Mouse (Mus musculus) heart, adult 11 months (tissue): ENCODE measurements around the gene Prps2.
A peak's percentile ranks its signal among the peaks of the same experiment; 100 is the strongest.
"Not testable (repeated sequence)": the region's sequence is repeated elsewhere in the genome, so short reads cannot be mapped to it uniquely, and the experiment has no call there.

ENCODE experiments used
- DNase-seq: peaks from one replicate; pipeline ENCODE4 v3.0.0; 2022

Prps2 gene

DNA sequence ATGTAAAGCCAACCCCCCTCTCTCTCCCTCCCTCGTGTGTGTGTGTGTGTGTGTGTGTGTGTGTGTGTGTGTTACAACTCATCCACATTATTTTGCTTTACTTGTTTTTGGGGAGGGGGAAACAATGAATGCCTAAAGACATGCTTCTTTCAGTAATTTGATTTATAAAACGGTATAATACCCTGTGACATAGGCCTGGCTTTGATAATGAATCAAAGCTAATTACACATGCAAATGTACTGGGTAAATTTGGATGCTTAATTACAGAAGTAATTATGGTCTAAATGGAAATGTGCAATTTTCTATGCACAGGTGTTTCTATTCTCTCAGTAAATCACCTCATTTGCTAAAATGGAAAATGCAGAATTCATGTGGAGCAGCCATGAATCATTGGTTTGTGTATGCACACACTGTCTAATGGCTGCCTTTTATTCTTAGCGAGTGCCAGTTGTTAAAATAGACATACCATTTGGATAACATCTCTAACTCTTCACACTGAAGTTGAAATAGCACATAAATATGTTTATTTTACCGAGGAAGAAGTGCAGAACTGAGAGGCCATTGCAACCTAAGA lies 61.2 kb downstream of the Prps2 start:
- no peak for DNase-seq

DNA sequence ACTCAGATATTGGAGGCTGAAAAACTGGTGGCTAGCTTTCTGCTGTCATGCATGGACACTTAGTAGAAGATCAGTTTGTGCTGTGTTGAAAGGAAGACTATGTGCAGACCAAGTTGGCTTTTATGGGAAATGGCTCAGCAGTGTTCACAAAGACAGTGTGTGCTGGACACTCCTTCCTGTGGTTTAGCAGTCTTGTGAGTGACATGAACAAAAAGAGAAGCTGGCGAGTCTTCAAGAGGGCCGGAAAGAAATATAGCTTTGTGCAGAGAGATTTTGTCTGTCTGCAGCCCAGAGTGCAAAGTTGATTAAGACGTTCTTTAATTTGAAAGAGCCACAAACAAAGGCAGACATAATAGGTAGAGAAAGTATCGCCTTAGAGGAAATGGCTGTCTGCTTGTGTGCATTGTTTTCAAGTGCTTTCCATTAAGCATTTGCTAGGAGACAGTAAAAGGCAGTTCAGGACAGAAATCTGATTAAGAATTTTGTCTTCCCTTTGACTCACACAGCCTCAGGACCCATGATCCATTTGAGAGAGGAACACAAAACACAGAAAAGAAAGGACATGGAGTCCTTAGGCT lies 63.6 kb downstream of the Prps2 start:
- DNase-seq: peak; percentile 93

DNA sequence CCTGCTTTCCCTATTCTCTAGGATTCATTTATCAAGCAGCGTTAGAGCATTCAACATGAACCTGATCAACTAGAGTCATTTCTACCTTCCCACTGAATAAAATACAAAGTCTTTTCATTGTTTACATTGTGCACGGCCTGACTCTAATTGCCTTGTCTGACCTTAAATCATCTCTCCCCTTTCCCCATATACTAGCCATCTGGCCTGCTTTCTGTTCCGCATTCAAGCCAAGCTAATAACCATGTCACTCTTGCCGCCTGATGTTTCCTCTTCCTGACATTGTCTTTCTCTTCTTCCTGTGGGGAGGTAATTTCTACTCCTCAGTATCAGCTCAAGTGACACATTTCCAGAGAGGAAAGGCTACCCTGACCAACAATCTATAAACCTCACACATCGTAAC lies 66.8 kb downstream of the Prps2 start:
- peak; percentile 93 for DNase-seq

DNA sequence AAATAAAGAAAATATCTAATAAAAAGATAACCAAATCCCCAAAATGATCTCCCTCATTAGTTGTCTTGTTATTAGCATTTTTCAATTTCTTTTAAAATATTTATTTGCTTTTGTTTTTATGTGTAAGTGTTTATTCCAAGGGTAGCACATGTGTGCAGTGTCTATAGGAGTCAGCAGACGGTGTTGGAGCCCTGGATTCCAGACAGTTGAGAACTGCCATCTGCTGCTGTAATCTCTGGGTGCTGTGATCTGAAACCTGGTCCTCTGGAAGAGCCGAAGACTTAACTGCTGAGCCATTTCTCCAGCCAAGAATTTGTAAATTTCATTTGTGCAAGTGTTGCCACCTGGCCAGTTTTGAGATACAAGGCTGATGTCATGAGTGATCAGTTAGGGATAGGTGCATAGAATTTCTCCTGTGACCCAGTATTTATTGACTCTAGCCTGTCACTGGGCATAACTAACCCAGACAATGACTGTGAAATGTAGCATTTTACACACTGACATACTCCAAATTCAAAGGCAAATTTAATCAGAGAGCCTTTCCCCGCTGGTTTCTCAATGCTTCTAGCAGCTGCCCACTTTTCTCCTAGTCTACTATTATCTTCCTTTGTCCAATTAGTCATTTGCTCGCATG lies 67.3 kb downstream of the Prps2 start:
- DNase-seq: no peak

DNA sequence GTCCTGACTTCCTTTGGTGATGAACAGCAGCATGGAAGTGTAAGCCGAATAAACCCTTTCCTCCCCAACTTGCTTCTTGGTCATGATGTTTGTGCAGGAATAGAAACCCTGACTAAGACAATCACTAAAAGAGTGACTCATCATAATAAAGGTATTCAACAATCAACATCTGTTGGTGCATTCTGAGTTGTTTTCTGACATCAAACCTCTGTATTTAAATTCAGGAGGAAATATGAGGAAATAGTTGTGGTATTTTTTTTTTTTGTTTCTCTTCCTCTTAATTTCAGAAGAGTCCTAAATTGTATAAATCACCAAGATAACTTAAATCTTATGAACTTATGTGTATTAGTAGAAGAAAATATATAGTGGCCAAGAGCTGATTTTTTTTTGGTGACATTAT lies 80.5 kb downstream of the Prps2 start:
- DNase-seq: not testable (repeated sequence)
